Mouse (Mus musculus) lung, postnatal 0 days (tissue): ENCODE data around the gene Filip1l.

Source experiments
- CTCF ChIP-seq: IDR thresholded peaks from 2 replicates; pipeline ENCODE4 v1.5.1; 2016; ENCODE audit warnings: antibody characterized with exemption, mild to moderate bottlenecking
- EP300 ChIP-seq: IDR thresholded peaks from 2 replicates; pipeline ENCODE4 v1.6.1; 2016; ENCODE audit warnings: antibody characterized with exemption, mild to moderate bottlenecking, control low read depth

GRCm38 (mm10) chr16:57445096-57446094, 92.5 kb downstream of the Filip1l start:
- TF ChIP-seq CTCF (no peak), EP300 (no peak)
